Mouse (Mus musculus): Measurements from ENCODE around the gene Fbxo2. TPM values are rescaled to one million over a fixed set of nuclear protein-coding genes. Genes with fewer than 3 reads are reported as not detected.

Fbxo2 gene
- total RNA-seq (2014; rRNA removed) (25.5 and 39.8 TPM in 2 replicates), polyA plus RNA-seq (2015; fragmentation: Nextera tagmentation; extraction: Ambion mirVana) (45.6 and 49.9 TPM in 2 replicates)

- H3K27ac ChIP-seq, result peak within 1 kb of the TSS; percentile 90
- H3K9ac ChIP-seq (replicated peaks; ENCODE audit: low read length), result peak within 1 kb of the TSS; percentile 89
- ATAC-seq (peak; percentile 62; the same call in 1 of the 2 replicates), DNase-seq (ENCODE audit: low spot score) (peak; percentile 77)
- no peaks in the 10 kb centered on the region for H3K9me3 ChIP-seq (ENCODE audit: low read length)
- no peak for TF ChIP-seq CTCF (IDR thresholded peaks at IDR 0.05; ENCODE audit: low read depth)
- peak within 1 kb of the TSS; percentile 95 for H3K4me2 ChIP-seq (ENCODE audit: low read depth, low read length)
- peaks cover 15% of the 10 kb centered on the region for H3K36me3 ChIP-seq (ENCODE audit: insufficient read depth, low read length)
- H3K27me3 ChIP-seq (ENCODE audit: insufficient read depth, low read length), result peaks cover 8% of the 10 kb centered on the region; the same call in 1 of the 2 replicates
- under 1% methylated on average over 43 of the region's 43 CpGs for WGBS
- peaks cover 5% of the 10 kb centered on the region; the same call in 1 of the 2 replicates for H3K4me1 ChIP-seq (ENCODE audit: insufficient read depth, low read length)
- H3K4me3 ChIP-seq (ENCODE audit: low read length), result peak within 1 kb of the TSS; percentile 71
Measured at GRCm38 (mm10) chr4:148160436-148161390, at the start of gene Fbxo2, which contains the start of gene Fbxo44. Gene Fbxo2 (plus strand): TSS chr4:148160621. Gene Fbxo44 (minus strand): TSS chr4:148160482.

- H3K9ac ChIP-seq (replicated peaks; ENCODE audit: low read length), result no peak overlapping the region
- no peaks in the 10 kb centered on the region for H3K27me3 ChIP-seq (ENCODE audit: insufficient read depth, low read length)
- H3K4me3 ChIP-seq (ENCODE audit: low read length), result no peak overlapping the region
- WGBS, result 84% methylated on average over 12 of the region's 12 CpGs
- TF ChIP-seq CTCF (IDR thresholded peaks at IDR 0.05; ENCODE audit: low read depth), result no peak
- H3K4me1 ChIP-seq (ENCODE audit: insufficient read depth, low read length), result peaks cover 18% of the 10 kb centered on the region
- no peaks in the 10 kb centered on the region for H3K36me3 ChIP-seq (ENCODE audit: insufficient read depth, low read length)
- H3K9me3 ChIP-seq (ENCODE audit: low read length), result no peaks in the 10 kb centered on the region
- no peak for DNase-seq (ENCODE audit: low spot score)
- H3K4me2 ChIP-seq (ENCODE audit: low read depth, low read length), result no peak overlapping the region
- ATAC-seq, result no peak
- no peak overlapping the region for H3K27ac ChIP-seq
Measured at GRCm38 (mm10) chr4:148112519-148112918, 47.9 kb upstream of the Fbxo2 start.

GRCm38 (mm10) chr4:148114758-148115391 is 45.5 kb upstream of the Fbxo2 start:
- no peak overlapping the region for H3K9ac ChIP-seq (replicated peaks; ENCODE audit: low read length)
- no peak overlapping the region for H3K4me2 ChIP-seq (ENCODE audit: low read depth, low read length)
- ATAC-seq (peak; percentile 79), DNase-seq (ENCODE audit: low spot score) (peak; percentile 90)
- WGBS, result 6% methylated on average over 15 of the region's 15 CpGs
- no peaks in the 10 kb centered on the region for H3K9me3 ChIP-seq (ENCODE audit: low read length)
- no peaks in the 10 kb centered on the region for H3K27me3 ChIP-seq (ENCODE audit: insufficient read depth, low read length)
- H3K4me3 ChIP-seq (ENCODE audit: low read length), result no peak overlapping the region
- TF ChIP-seq CTCF (IDR thresholded peaks at IDR 0.05; ENCODE audit: low read depth), result peak; percentile 99
- H3K36me3 ChIP-seq (ENCODE audit: insufficient read depth, low read length), result no peaks in the 10 kb centered on the region
- H3K4me1 ChIP-seq (ENCODE audit: insufficient read depth, low read length), result peaks cover 4% of the 10 kb centered on the region; the same call in 1 of the 2 replicates
- H3K27ac ChIP-seq, result peak overlapping the region; percentile 52

GRCm38 (mm10) chr4:148115467-148115866 is 45.0 kb upstream of the Fbxo2 start:
- Histone ChIP-seq H3K27ac (peak overlapping the region; percentile 52; the same call in 1 of the 2 replicates), H3K9me3 (ENCODE audit: low read length) (no peaks in the 10 kb centered on the region), H3K9ac (replicated peaks; ENCODE audit: low read length) (no peak overlapping the region), H3K4me2 (ENCODE audit: low read depth, low read length) (no peak overlapping the region), H3K4me1 (ENCODE audit: insufficient read depth, low read length) (peaks cover 4% of the 10 kb centered on the region; the same call in 1 of the 2 replicates), H3K4me3 (ENCODE audit: low read length) (no peak overlapping the region), H3K27me3 (ENCODE audit: insufficient read depth, low read length) (no peaks in the 10 kb centered on the region), H3K36me3 (ENCODE audit: insufficient read depth, low read length) (no peaks in the 10 kb centered on the region)
- DNase-seq (ENCODE audit: low spot score), result no peak
- peak; percentile 35 for TF ChIP-seq CTCF (IDR thresholded peaks at IDR 0.05; ENCODE audit: low read depth)
- ATAC-seq, result no peak
- WGBS, result 7% methylated on average over 15 of the region's 15 CpGs

GRCm38 (mm10) chr4:148116657-148117056 is 43.8 kb upstream of the Fbxo2 start:
- Histone ChIP-seq H3K36me3 (ENCODE audit: insufficient read depth, low read length) (no peaks in the 10 kb centered on the region), H3K27me3 (ENCODE audit: insufficient read depth, low read length) (no peaks in the 10 kb centered on the region), H3K4me2 (ENCODE audit: low read depth, low read length) (no peak overlapping the region), H3K4me1 (ENCODE audit: insufficient read depth, low read length) (peaks cover 4% of the 10 kb centered on the region; the same call in 1 of the 2 replicates), H3K27ac (no peak overlapping the region), H3K9me3 (ENCODE audit: low read length) (no peaks in the 10 kb centered on the region), H3K4me3 (ENCODE audit: low read length) (no peak overlapping the region), H3K9ac (replicated peaks; ENCODE audit: low read length) (no peak overlapping the region)
- no peak for ATAC-seq
- 81% methylated on average over 4 of the region's 4 CpGs for WGBS
- peak; percentile 54 for TF ChIP-seq CTCF (IDR thresholded peaks at IDR 0.05; ENCODE audit: low read depth)
- no peak for DNase-seq (ENCODE audit: low spot score)

GRCm38 (mm10) chr4:148117392-148117791 is 43.0 kb upstream of the Fbxo2 start:
- WGBS, result 71% methylated on average over 4 of the region's 4 CpGs
- no peaks in the 10 kb centered on the region for H3K36me3 ChIP-seq (ENCODE audit: insufficient read depth, low read length)
- no peak overlapping the region for H3K27ac ChIP-seq
- TF ChIP-seq CTCF (IDR thresholded peaks at IDR 0.05; ENCODE audit: low read depth), result peak; percentile 56
- H3K4me1 ChIP-seq (ENCODE audit: insufficient read depth, low read length), result peaks cover 7% of the 10 kb centered on the region; the same call in 1 of the 2 replicates
- H3K4me2 ChIP-seq (ENCODE audit: low read depth, low read length), result no peak overlapping the region
- no peak for ATAC-seq
- no peaks in the 10 kb centered on the region for H3K27me3 ChIP-seq (ENCODE audit: insufficient read depth, low read length)
- H3K9ac ChIP-seq (replicated peaks; ENCODE audit: low read length), result no peak overlapping the region
- no peak overlapping the region for H3K4me3 ChIP-seq (ENCODE audit: low read length)
- no peaks in the 10 kb centered on the region for H3K9me3 ChIP-seq (ENCODE audit: low read length)
- no peak for DNase-seq (ENCODE audit: low spot score)
